Mouse (Mus musculus): ENCODE results near the gene Mrgpra6.

The Mrgpra6 gene

GRCm38 (mm10) chr7:47204830-47205229, at the start of gene Mrgpra6:
Gene Mrgpra6, minus strand, starts transcription at chr7:47204920.
- DNase-seq = no peak

DNA sequence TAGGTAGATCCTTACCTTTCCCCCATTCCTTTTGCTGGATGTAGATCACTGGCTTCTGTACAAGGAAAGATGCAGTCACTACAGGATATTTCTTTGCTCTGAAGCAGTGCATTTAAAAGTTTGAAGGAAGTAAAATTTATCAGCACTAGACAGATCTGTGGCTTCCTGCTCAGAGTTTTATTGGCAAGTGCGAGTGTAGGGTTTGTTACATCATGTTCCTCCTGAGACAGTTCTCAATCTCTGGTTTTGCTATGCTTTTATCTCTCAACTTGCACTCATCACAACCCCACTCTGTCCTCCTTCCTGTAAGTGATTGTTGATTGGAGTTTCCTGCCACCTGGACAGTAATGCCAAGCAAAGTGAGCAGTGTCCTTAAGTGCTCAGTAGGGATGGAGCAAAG, 48.0 kb upstream of the Mrgpra6 start, which contains the start of gene Mrgpra9:
Gene Mrgpra9, minus strand, starts transcription at position 79 of the 400 bp plus-strand sequence.
- no peak for DNase-seq

DNA sequence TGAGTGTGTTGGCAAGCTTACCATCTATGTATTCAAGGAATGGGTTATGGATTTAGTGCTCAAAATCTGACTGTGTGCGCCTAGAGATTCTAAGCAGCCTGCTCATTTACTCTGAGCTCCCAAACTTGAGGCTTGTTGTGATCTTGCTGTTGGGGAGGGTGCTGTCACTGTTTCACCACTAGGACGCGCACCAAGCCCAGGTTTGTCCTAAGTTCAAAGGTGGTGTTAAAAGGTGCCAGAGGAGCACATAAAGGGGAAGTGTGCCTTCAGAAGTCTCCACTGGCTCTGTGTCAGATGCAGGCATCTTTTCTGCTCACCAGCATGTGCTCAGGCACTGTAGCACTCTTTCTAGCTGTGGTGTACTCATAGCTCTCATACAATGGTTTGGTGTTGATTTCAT, 39.9 kb upstream of the Mrgpra6 start:
- DNase-seq = peak; percentile 57

GRCm38 (mm10) chr7:47195271-47195670, 9.4 kb downstream of the Mrgpra6 start:
- DNase-seq = no peak

DNA sequence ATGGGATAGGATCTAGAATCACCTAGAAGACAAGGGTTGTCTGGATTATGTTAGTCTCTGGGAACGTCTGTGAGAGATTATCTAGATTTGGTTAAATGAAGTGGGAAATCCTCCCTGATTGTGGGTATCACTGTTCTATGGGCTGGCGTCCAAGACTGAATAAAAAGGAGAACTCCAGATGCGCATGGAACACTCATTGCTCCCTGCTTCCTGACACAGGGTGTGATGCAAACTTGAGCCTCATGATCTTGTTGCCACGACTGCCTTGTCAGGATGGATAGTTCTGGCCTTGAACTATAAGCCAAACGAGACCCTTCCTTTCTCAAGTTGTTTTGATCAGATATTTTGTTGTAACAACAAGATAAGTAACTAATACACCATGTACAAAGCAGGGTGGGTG, 33.9 kb downstream of the Mrgpra6 start:
- DNase-seq = no peak

DNA sequence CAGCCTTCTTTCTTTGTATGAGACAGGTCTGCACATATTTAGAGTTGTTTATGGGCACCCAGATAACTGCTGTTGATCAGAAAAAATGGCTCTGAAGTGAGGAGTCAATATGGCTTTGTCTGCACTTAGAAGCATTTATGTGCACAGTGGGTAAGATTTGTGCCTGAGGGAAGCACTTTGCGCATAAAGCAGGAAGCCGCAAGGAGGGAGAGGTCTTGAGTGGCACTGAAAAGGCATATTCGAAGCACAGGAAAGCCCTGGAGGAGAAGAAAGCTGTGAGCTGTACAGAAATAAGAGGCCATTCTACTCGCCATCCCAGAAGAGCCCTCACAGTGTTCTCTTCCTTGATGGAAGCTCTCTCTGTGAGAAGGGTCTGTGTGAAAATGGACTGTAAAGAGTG, 39.7 kb downstream of the Mrgpra6 start:
- DNase-seq = no peak

DNA sequence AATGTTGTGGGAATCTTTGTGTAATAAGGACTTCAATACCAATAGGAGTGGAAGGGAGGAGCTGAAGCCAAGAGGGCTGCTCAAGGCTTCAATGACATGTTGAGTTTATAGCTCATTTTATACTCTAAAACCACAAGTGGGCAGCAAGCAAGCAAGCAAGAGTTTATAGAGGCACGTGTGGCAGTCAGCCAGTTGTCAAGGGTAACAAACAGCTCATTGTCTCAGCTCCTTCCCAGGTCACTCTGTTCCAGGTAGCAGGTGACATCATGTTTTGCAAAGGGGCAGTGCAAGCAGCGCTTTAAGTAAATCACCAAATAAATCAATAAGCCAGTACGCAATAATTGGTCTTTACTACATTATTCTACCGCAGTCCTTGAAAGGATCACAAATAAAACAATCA, 41.5 kb downstream of the Mrgpra6 start:
- DNase-seq = no peak

GRCm38 (mm10) chr7:47158451-47158850, 46.3 kb downstream of the Mrgpra6 start:
- no peak for DNase-seq

DNA sequence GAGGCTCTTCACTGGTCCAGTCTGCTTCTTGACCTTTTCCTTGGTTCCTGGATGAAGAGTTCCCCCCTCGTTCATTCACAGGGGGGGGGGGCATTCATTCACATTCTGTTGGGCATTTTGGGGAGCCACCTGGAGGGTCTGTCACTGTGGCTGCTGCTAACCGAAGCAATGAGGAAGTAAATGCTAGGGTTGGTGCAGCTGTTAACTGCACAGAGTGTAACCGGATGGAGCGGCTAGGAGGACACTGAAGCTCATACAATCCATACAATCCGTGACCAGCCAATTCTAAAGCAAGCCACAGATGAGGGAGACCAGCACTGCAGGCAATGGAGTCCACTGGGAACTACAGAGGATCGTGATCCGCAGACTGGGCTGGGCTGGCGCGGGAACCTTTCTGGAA, 47.0 kb downstream of the Mrgpra6 start:
- no peak for DNase-seq

DNA sequence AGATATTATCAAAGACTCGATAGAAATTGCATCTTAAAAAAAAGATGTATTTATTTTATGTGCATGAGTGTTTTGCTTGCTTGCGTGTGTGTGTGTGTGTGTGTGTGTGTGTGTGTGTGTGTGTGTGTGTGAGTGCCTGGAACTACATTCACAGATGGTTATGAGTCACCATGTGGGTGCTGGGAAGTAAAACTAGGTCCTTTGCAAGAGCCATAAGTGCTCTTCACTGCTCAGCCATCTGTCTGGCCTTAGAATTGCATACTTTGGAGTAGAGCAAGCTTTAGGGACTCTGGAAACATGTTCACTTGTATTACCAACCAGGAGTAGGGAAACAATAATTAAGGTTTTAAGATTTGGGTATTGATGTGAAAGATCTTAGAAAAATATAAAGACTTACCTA, 48.9 kb downstream of the Mrgpra6 start:
- no peak for DNase-seq

DNA sequence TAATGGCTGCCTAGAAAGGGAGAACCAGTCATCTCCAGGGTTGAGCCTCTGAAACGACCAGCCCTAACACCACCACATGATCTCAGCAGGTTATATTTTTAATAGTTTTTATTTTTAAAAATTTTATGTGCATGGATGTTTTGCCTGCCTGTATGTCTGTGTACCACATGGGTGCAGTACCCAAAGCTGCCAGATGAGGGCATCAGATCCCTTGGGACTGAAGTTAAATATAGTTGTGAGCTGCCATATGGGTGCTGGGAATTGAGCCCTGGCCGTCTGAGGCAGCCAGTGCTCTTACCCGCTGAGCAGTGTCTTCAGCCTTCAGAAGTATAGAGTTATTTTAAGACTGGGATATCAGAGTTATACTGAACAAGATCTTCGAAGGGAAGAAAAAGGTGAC, 49.3 kb downstream of the Mrgpra6 start:
- DNase-seq = no peak

- DNase-seq = peak; percentile 43
Observed at GRCm38 (mm10) chr7:47150420-47151061, 54.2 kb downstream of the Mrgpra6 start.

DNA sequence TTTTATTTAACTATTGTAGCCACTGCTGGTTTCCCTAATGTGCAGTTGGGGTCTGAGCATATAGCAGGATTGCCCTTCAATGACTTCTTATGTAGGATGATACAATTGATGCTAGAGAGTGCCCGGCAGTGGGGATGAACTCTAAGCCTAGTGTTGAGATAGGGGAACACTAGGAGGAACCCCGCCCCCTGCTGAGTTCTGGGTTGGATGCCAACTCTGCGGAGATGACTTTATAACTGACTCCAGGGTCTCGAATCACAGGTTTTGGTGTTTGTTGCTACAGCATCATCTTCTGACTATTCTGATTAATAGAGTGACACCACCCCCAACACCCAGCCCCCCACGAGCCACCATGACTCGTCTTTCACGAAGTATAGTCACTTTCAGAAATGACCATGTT, 56.4 kb downstream of the Mrgpra6 start:
- no peak for DNase-seq

GRCm38 (mm10) chr7:47146034-47146812, 58.5 kb downstream of the Mrgpra6 start:
- DNase-seq = peak; percentile 36

DNA sequence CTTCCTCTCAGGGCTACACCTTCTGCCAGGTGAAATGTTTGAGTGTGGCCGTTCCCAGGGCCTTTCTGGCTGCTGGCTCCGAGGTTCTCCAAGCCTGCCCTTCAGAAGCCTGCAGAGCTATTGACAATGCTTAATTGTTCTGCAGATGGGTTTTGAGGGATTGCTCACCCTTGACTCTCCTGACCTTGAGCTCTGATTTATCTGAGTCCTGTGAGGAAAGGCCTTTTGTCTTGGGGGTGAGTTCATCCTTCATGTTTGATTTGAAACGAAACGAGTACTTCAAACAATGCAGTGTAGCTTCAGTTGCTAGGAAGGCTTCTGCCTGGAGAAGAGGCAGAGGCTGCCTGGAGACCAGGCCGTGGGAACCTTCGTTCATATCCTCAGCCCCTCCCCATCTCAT, 60.4 kb downstream of the Mrgpra6 start:
- DNase-seq = no peak

GRCm38 (mm10) chr7:47139823-47140325, 64.8 kb downstream of the Mrgpra6 start:
- DNase-seq = no peak
